Mouse (Mus musculus): Measurements from ENCODE around the gene Haus7. TPM values are rescaled to one million over a fixed set of nuclear protein-coding genes. Genes with fewer than 3 reads are reported as not detected.
"Not testable (repeated sequence)": the region's sequence is repeated elsewhere in the genome, so short reads cannot be mapped to it uniquely, and the experiment has no call there.

The Haus7 gene
- polyA plus RNA-seq, 1 experiment, result 9.6 TPM

DNA sequence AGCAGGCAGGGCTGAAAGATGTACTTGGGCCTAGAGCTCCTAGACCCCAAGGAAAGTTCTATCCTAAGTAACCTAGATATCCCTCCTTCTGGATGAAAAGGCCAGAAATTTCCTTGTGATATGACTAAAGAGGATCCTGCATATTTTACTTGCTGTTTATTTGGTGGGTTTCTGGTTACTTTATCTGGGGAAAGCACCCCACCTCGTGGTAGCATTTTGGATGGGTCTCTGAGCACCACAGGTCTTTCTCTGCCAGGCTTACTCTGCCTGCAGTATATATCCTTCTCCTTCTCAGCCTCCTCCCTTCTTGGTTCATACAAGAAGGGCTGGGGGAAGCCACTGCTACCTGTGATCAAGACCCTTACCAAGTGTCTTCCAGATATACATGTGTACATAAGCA is 46.1 kb downstream of the Haus7 start:
- no peak overlapping the region for H3K4me3 ChIP-seq (ENCODE audit: insufficient read depth, low read depth, low read length)
- no peaks in the 10 kb centered on the region for H3K4me1 ChIP-seq (ENCODE audit: control insufficient read depth, insufficient read depth, insufficient read length, low read length)
- H3K27ac ChIP-seq (replicated peaks; ENCODE audit: low read depth, low read length), result no peak overlapping the region

DNA sequence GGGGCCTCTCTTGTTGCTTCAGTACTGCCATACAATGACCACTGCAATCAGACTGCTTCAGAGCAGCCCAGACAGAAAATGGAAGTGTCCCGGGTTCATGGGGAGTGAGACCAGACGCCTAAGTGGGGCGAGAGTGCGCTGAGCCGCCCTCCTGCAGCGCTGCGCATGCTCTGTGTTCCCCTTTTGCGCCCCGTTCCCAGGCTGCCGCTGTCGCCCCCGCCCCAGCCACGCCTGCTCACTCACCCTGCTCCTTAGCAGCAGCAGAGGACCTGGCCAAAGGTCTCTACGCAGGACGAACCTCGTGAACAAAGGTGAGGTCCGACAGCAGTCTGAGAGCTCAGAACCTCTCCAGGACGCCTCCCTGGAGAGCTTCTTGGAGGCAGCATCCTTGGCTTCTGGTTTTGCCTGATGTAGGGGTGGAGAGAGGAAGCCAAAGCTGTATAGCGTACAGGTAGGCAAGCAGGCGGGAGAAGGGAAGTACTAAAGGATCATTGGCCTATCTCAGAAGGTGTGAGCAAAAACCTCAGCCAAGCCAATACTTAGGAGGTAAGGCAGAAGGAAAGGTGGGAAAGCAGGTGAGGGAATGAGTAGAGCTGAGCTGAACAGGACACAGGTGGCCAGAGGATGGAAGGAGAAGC is 47.8 kb downstream of the Haus7 start, which contains the start of gene Zfp92:
Gene Zfp92, plus strand, starts transcription at position 217 of the 638 bp plus-strand sequence.
- H3K27ac ChIP-seq (replicated peaks; ENCODE audit: low read depth, low read length), result no peak within 1 kb of the TSS
- H3K4me1 ChIP-seq (ENCODE audit: control insufficient read depth, insufficient read depth, insufficient read length, low read length), result no peaks in the 10 kb centered on the region
- H3K4me3 ChIP-seq (ENCODE audit: insufficient read depth, low read depth, low read length), result 0 out of 2 replicates have a peak within 1 kb of the TSS, but pooled peaks have one; percentile 14

DNA sequence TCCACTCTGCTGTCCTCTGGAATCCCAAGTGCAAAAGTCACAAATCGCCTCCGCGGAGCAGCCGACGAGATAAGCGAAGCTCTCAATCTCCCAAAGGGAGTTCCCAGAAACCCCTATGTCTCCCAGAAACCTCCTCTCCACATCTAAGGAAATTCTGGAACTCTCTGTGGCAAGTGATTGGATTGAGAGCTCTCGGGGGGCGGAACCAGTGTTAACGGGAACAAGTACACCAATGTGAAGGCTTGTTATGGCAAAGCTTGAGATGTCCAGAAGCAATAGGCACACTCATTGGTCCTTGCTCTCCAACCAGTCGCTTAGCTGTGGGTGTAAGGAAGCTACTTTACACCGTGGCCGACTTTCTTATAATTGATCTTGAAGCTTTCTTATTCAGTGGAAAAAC is 57.2 kb downstream of the Haus7 start:
- no peaks in the 10 kb centered on the region for H3K4me1 ChIP-seq (ENCODE audit: control insufficient read depth, insufficient read depth, insufficient read length, low read length)
- no peak overlapping the region for H3K4me3 ChIP-seq (ENCODE audit: insufficient read depth, low read depth, low read length)
- H3K27ac ChIP-seq (replicated peaks; ENCODE audit: low read depth, low read length), result no peak overlapping the region

DNA sequence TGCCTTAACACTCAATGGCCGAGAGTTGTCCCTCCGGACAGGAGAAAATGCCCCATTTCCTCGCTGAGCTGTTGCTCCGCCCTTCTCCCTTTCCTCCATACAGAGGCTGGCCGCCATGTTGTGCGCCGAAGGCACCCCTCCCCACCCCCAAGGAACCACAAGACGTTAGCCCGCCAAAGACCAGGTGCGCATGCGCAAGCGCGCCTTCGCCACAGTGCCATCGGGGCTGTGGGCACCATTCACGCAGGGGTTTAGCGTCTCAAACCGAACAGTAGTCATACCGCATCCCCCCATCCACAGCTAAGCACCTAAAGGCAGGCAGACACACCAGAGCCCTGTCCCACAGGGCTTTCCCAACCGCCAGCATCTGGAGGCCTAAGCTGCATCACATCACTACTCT is 57.9 kb downstream of the Haus7 start:
- no peak overlapping the region for H3K27ac ChIP-seq (replicated peaks; ENCODE audit: low read depth, low read length)
- H3K4me3 ChIP-seq (ENCODE audit: insufficient read depth, low read depth, low read length), result no peak overlapping the region
- H3K4me1 ChIP-seq (ENCODE audit: control insufficient read depth, insufficient read depth, insufficient read length, low read length), result no peaks in the 10 kb centered on the region

DNA sequence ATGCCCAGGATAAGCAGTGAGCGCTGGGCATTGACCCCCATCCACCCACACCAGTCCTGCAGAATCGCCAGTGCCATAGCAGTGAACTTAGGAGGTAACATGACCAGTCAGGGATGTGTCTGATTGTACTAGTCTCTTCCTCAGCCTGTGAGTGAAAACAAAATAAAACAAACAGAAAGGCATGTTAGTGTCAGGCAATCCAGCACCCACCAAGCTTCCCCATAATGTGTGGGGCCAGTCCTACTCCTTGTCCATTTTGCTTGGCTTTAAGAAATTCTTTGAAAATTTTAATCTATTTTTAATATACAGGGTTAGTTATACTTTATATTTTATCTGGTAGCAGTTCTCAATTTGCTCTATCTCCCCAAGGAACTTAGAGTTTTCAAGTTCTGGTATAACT is 60.2 kb downstream of the Haus7 start, which contains the start of gene Gm18336:
Gene Gm18336, minus strand, starts transcription at position 101 of the 400 bp plus-strand sequence.
- not testable (repeated sequence) for H3K4me1 ChIP-seq (ENCODE audit: control insufficient read depth, insufficient read depth, insufficient read length, low read length); H3K27ac ChIP-seq (replicated peaks; ENCODE audit: low read depth, low read length); H3K4me3 ChIP-seq (ENCODE audit: insufficient read depth, low read depth, low read length)

DNA sequence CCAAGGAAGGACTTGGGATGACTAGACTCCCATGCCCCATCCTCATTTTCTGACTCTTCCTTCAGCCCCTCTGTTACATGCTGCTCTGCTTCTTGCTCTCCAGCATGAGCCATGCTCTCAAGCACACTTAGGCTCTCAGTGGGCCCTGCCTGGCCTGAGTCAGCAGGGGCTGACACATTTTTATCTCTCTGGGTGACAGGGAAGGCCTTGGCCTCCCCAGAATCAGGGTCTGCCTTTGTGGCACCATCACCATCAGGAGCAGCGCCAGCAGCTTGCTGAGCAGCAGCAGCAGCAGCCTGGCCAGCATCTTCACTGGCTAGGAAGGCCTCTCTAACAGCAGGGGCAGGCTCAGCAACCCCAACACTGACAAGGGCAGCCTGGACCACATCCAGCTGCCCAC is 62.4 kb downstream of the Haus7 start:
- Histone ChIP-seq H3K4me1 (ENCODE audit: control insufficient read depth, insufficient read depth, insufficient read length, low read length) (no peaks in the 10 kb centered on the region), H3K27ac (replicated peaks; ENCODE audit: low read depth, low read length) (no peak overlapping the region), H3K4me3 (ENCODE audit: insufficient read depth, low read depth, low read length) (no peak overlapping the region)

DNA sequence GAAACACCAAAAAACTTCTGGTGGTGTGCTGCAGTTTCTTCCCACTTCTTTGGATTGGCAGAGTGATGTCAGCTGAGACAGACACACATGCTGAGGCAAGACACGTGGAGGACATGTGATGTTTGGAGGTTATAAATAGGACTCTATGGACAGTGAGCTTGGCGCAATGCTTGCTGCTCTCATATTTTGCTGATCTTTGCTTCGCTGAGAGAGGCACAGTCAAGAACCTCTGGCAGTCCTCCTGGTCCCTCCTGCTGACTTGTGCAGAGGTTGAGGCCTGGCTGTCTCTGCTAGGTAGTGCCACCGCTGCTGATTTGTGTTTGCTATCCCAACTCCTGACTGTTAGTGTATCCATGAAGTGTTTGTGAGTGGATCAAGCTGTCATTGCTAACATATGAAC is 67.4 kb downstream of the Haus7 start:
- H3K4me1 ChIP-seq (ENCODE audit: control insufficient read depth, insufficient read depth, insufficient read length, low read length), result no peaks in the 10 kb centered on the region
- no peak overlapping the region for H3K4me3 ChIP-seq (ENCODE audit: insufficient read depth, low read depth, low read length)
- no peak overlapping the region for H3K27ac ChIP-seq (replicated peaks; ENCODE audit: low read depth, low read length)

Other genes with a start within 250 kb of the Haus7 start
- 3.8 TPM in 1 of 2 replicates, not detected in the other for gene Xlr4b, start 244.7 kb downstream of the Haus7 start, polyA plus RNA-seq (2012; ENCODE audit: insufficient read depth, insufficient read length, missing spikeins)
- 4.4 and 5.8 TPM in 2 replicates for gene F8a, start 230.8 kb downstream of the Haus7 start, polyA plus RNA-seq (2012; ENCODE audit: insufficient read depth, insufficient read length, missing spikeins)
- gene Xlr4c, start 215.9 kb downstream of the Haus7 start, polyA plus RNA-seq (2012; ENCODE audit: insufficient read depth, insufficient read length, missing spikeins), result not detected in 2 replicates
- gene Xlr3c, start 193.7 kb downstream of the Haus7 start, polyA plus RNA-seq (2012; ENCODE audit: insufficient read depth, insufficient read length, missing spikeins), result 1.9 TPM in 1 of 2 replicates, not detected in the other
- gene Xlr5a, start 166.1 kb downstream of the Haus7 start, polyA plus RNA-seq (2012; ENCODE audit: insufficient read depth, insufficient read length, missing spikeins), result not detected in 2 replicates
- not detected in 2 replicates for gene Xlr5c, start 166.1 kb downstream of the Haus7 start, polyA plus RNA-seq (2012; ENCODE audit: insufficient read depth, insufficient read length, missing spikeins)
- gene Gm45015, start 122.2 kb downstream of the Haus7 start, polyA plus RNA-seq (2012; ENCODE audit: insufficient read depth, insufficient read length, missing spikeins), result not detected in 2 replicates
- gene Zfp275, start 116.4 kb downstream of the Haus7 start, polyA plus RNA-seq (2012; ENCODE audit: insufficient read depth, insufficient read length, missing spikeins), result 2.4 and 2.8 TPM in 2 replicates
- gene Gm18336, start 60.3 kb downstream of the Haus7 start, polyA plus RNA-seq (2012; ENCODE audit: insufficient read depth, insufficient read length, missing spikeins), result not detected in 2 replicates
- not detected in 2 replicates for gene Zfp92, start 47.9 kb downstream of the Haus7 start, polyA plus RNA-seq (2012; ENCODE audit: insufficient read depth, insufficient read length, missing spikeins)
- not detected in 2 replicates for gene Trex2, start 23.7 kb downstream of the Haus7 start, polyA plus RNA-seq (2012; ENCODE audit: insufficient read depth, insufficient read length, missing spikeins)
- gene Bgn, start 24.6 kb upstream of the Haus7 start, polyA plus RNA-seq (2012; ENCODE audit: insufficient read depth, insufficient read length, missing spikeins), result 67.1 and 108 TPM in 2 replicates
- not detected in 2 replicates for gene Atp2b3, start 44.0 kb upstream of the Haus7 start, polyA plus RNA-seq (2012; ENCODE audit: insufficient read depth, insufficient read length, missing spikeins)
- not detected in 2 replicates for gene Dusp9, start 180.4 kb upstream of the Haus7 start, polyA plus RNA-seq (2012; ENCODE audit: insufficient read depth, insufficient read length, missing spikeins)
- 1.2 and 1.8 TPM in 2 replicates for gene Pnck, start 201.1 kb upstream of the Haus7 start, polyA plus RNA-seq (2012; ENCODE audit: insufficient read depth, insufficient read length, missing spikeins)
- 15.8 and 19.4 TPM in 2 replicates for gene Slc6a8, start 214.1 kb upstream of the Haus7 start, polyA plus RNA-seq (2012; ENCODE audit: insufficient read depth, insufficient read length, missing spikeins)